27 mouse cellular contexts compared by ENCODE assay signal in genomic region chr6:48864723-48865122, GRCm38 (mm10). TPM values are rescaled to one million over a fixed set of nuclear protein-coding genes. Genes with fewer than 3 reads are reported as not detected.
DNase-seq lines count a peak whose midpoint lies in the region; ATAC-seq and TF ChIP-seq lines count a peak whose summit lies in the region.
"Had no signal": no experiment of that assay in that cellular context is flagged by ENCODE, and none has a peak within 500 bp of the region (broad histone marks: within the 10 kb centered on the region; RNA-seq: fewer than 3 reads in every experiment).

No protein-coding gene starts in this region.

- WGBS in heart, embryonic 10.5 days, result 77% methylated on average over 3 of the region's 3 CpGs
- 32% methylated on average over 3 of the region's 3 CpGs for WGBS in intestine, embryonic 16.5 days
- WGBS in kidney, embryonic 15.5 days, result 31% methylated on average over 3 of the region's 3 CpGs
- 23% methylated on average over 3 of the region's 3 CpGs for WGBS in small intestine, adult 2 months
- 78% methylated on average over 3 of the region's 3 CpGs for WGBS in liver, embryonic 11.5 days
- 76% methylated on average over 3 of the region's 3 CpGs for WGBS in forebrain, embryonic 10.5 days

- intact Hi-C loops in heart, postnatal 14 days (cut with DNase I), result no loop called here

- H3K27ac ChIP-seq in heart, embryonic 10.5 days, result no peak overlapping the region
- peak overlapping the region; percentile 94 for H3K27ac ChIP-seq in intestine, embryonic 16.5 days (ENCODE audit: low read length)
- H3K27ac ChIP-seq in kidney, embryonic 15.5 days, result peak overlapping the region; percentile 91
- H3K27ac ChIP-seq in small intestine, adult 2 months (ENCODE audit: insufficient read depth, low read depth, low read length), result peak overlapping the region; percentile 96
- H3K27ac ChIP-seq in liver, embryonic 11.5 days (ENCODE audit: low read depth, low read length), result no peak overlapping the region
- no peak overlapping the region for H3K27ac ChIP-seq in forebrain, embryonic 10.5 days
- H3K27ac ChIP-seq: gastrocnemius, adult 2 months; heart, embryonic 13.5 days; liver, embryonic 12.5 days had no signal

- H3K4me2 ChIP-seq in intestine, embryonic 16.5 days (ENCODE audit: low read depth, low read length), result peak overlapping the region; percentile 33
- H3K4me2 ChIP-seq in kidney, embryonic 15.5 days, result no peak overlapping the region
- H3K4me2 ChIP-seq in liver, embryonic 11.5 days, result no peak overlapping the region
- H3K4me2 ChIP-seq: heart, embryonic 13.5 days; liver, embryonic 12.5 days had no signal

- no peak overlapping the region for H3K4me3 ChIP-seq in heart, embryonic 10.5 days
- H3K4me3 ChIP-seq in intestine, embryonic 16.5 days (ENCODE audit: low read length), result no peak overlapping the region
- no peak overlapping the region for H3K4me3 ChIP-seq in kidney, embryonic 15.5 days (replicated peaks)
- no peak overlapping the region for H3K4me3 ChIP-seq in small intestine, adult 2 months (ENCODE audit: low read depth, low read length)
- no peak overlapping the region for H3K4me3 ChIP-seq in liver, embryonic 11.5 days (ENCODE audit: low read depth, low read length)
- H3K4me3 ChIP-seq in forebrain, embryonic 10.5 days, result no peak overlapping the region
- H3K4me3 ChIP-seq: gastrocnemius, adult 2 months; heart, embryonic 13.5 days; liver, embryonic 12.5 days; megakaryocyte, embryonic 14.5 days; myocyte had no signal

- peak; percentile 86 for ATAC-seq in intestine, embryonic 16.5 days
- ATAC-seq in kidney, embryonic 15.5 days (replicated peaks; ENCODE audit: low FRiP score), result no peak
- ATAC-seq in liver, embryonic 11.5 days (replicated peaks; ENCODE audit: low FRiP score), result no peak
- ATAC-seq: CD4-positive, CD25-positive, alpha-beta regulatory T cell, adult 4 months; liver, embryonic 12.5 days; Patski had no signal

- DNase-seq in heart, embryonic 10.5 days (ENCODE audit: low spot score), result peak; percentile 33
- DNase-seq in heart, postnatal 14 days, result no peak
- DNase-seq in liver, embryonic 11.5 days (ENCODE audit: low spot score), result no peak
- DNase-seq in forebrain, embryonic 10.5 days (ENCODE audit: extremely low spot score, low spot score), result no peak
- no peak for DNase-seq in spleen, postnatal 10 days (ENCODE audit: low spot score in 2 of 2)
- DNase-seq: adrenal gland, postnatal 10 days; cerebellum, postnatal 25 days; gastrocnemius, adult 2 months; left cerebral cortex, postnatal 4 days; lung, adult 2 months; midbrain, embryonic 14.5 days; thymus, postnatal 4 days had no signal

- no peak overlapping the region for H3K9ac ChIP-seq in intestine, embryonic 16.5 days (ENCODE audit: low read depth, low read length)
- no peak overlapping the region for H3K9ac ChIP-seq in kidney, embryonic 15.5 days
- H3K9ac ChIP-seq in liver, embryonic 11.5 days (ENCODE audit: low read depth, low read length), result no peak overlapping the region
- H3K9ac ChIP-seq: heart, embryonic 13.5 days; liver, embryonic 12.5 days had no signal

- no peaks in the 10 kb centered on the region for H3K27me3 ChIP-seq in heart, embryonic 10.5 days (ENCODE audit: insufficient read depth, poor library complexity, severe bottlenecking)
- H3K27me3 ChIP-seq in intestine, embryonic 16.5 days (replicated peaks; ENCODE audit: control insufficient read depth, insufficient read depth, low read length), result no peaks in the 10 kb centered on the region
- no peaks in the 10 kb centered on the region for H3K27me3 ChIP-seq in kidney, embryonic 15.5 days
- H3K27me3 ChIP-seq in small intestine, adult 2 months (ENCODE audit: control insufficient read depth, insufficient read depth, low read length), result no peaks in the 10 kb centered on the region
- no peaks in the 10 kb centered on the region for H3K27me3 ChIP-seq in liver, embryonic 11.5 days (replicated peaks; ENCODE audit: control insufficient read depth, insufficient read depth, low read length)
- peaks cover 79% of the 10 kb centered on the region for H3K27me3 ChIP-seq in forebrain, embryonic 10.5 days (ENCODE audit: poor library complexity, severe bottlenecking)
- H3K27me3 ChIP-seq: heart, embryonic 13.5 days; liver, embryonic 12.5 days; Patski had no signal

- no peaks in the 10 kb centered on the region for H3K36me3 ChIP-seq in heart, embryonic 10.5 days
- H3K36me3 ChIP-seq in intestine, embryonic 16.5 days (ENCODE audit: control insufficient read depth, insufficient read depth, low read length), result no peaks in the 10 kb centered on the region
- H3K36me3 ChIP-seq in kidney, embryonic 15.5 days, result no peaks in the 10 kb centered on the region
- H3K36me3 ChIP-seq in small intestine, adult 2 months (ENCODE audit: control insufficient read depth, insufficient read depth, low read length), result no peaks in the 10 kb centered on the region
- H3K36me3 ChIP-seq in liver, embryonic 11.5 days (ENCODE audit: control insufficient read depth, insufficient read depth, low read length), result no peaks in the 10 kb centered on the region
- H3K36me3 ChIP-seq in forebrain, embryonic 10.5 days (replicated peaks), result no peaks in the 10 kb centered on the region
- H3K36me3 ChIP-seq: heart, embryonic 13.5 days; liver, embryonic 12.5 days had no signal

- H3K4me1 ChIP-seq in heart, embryonic 10.5 days, result peaks cover 10% of the 10 kb centered on the region
- H3K4me1 ChIP-seq in intestine, embryonic 16.5 days (ENCODE audit: control insufficient read depth, insufficient read depth, low read length), result peaks cover 20% of the 10 kb centered on the region
- peaks cover 34% of the 10 kb centered on the region for H3K4me1 ChIP-seq in kidney, embryonic 15.5 days
- peaks cover 27% of the 10 kb centered on the region for H3K4me1 ChIP-seq in small intestine, adult 2 months (ENCODE audit: control insufficient read depth, insufficient read depth, insufficient read length, low read length)
- no peaks in the 10 kb centered on the region for H3K4me1 ChIP-seq in liver, embryonic 11.5 days (replicated peaks; ENCODE audit: control insufficient read depth, insufficient read depth, low read length)
- H3K4me1 ChIP-seq in forebrain, embryonic 10.5 days, result peaks cover 25% of the 10 kb centered on the region
- H3K4me1 ChIP-seq: liver, embryonic 12.5 days had no signal

- 0 out of 2 replicates have a peak, but pooled peaks have one; percentile 10 for TF ChIP-seq CTCF in small intestine, adult 2 months (IDR thresholded peaks at IDR 0.05; ENCODE audit: extremely low read depth, insufficient read length, insufficient replicate concordance, low read depth, low read length)

- no peak for TF ChIP-seq POLR2A in small intestine, adult 2 months (IDR thresholded peaks at IDR 0.05; ENCODE audit: low read depth, low read length)

- H3K9me3 ChIP-seq in heart, embryonic 10.5 days, result no peaks in the 10 kb centered on the region
- H3K9me3 ChIP-seq in intestine, embryonic 16.5 days (ENCODE audit: control insufficient read depth, low read length), result no peaks in the 10 kb centered on the region
- H3K9me3 ChIP-seq in kidney, embryonic 15.5 days (replicated peaks), result no peaks in the 10 kb centered on the region
- H3K9me3 ChIP-seq in liver, embryonic 11.5 days (ENCODE audit: control insufficient read depth, low read length), result no peaks in the 10 kb centered on the region
- no peaks in the 10 kb centered on the region for H3K9me3 ChIP-seq in forebrain, embryonic 10.5 days
- H3K9me3 ChIP-seq: heart, embryonic 13.5 days; liver, embryonic 12.5 days; megakaryocyte, embryonic 14.5 days had no signal

RNA-seq across cellular contexts. Expression of gene Aoc1, which starts 8.0 kb away (rescaled TPM):
- polyA plus RNA-seq in heart, embryonic 10.5 days (2016; fragmentation: Nextera tagmentation; extraction: Ambion mirVana), result not detected in 2 replicates
- not detected for total RNA-seq in heart, postnatal 14 days (2021)
- 51.9 and 71.5 TPM in 2 replicates for polyA plus RNA-seq in intestine, embryonic 16.5 days (2015; fragmentation: Nextera tagmentation; extraction: Ambion mirVana)
- 2.6 and 3.4 TPM in 2 replicates for polyA plus RNA-seq in kidney, embryonic 15.5 days (2015; fragmentation: Nextera tagmentation; extraction: Ambion mirVana)
- polyA plus RNA-seq in small intestine, adult 2 months (2012; rRNA removed), result 85.5 and 894 TPM in 2 replicates
- polyA plus RNA-seq in liver, embryonic 11.5 days (2014; fragmentation: Nextera tagmentation; extraction: Ambion mirVana), result not detected in 2 replicates
- 0.05 TPM in 1 of 2 replicates, not detected in the other for polyA plus RNA-seq in forebrain, embryonic 10.5 days (2016; fragmentation: Nextera tagmentation; extraction: Ambion mirVana)
- total RNA-seq: adrenal gland, postnatal 10 days; gastrocnemius, adult 2 months; hematopoietic stem cell, adult 5-6 weeks; layer of hippocampus, adult 8-10 months; left cerebral cortex, adult 18-20 months; left cerebral cortex, postnatal 4 days had no signal
- polyA plus RNA-seq: forebrain, embryonic 11.5 days; heart, embryonic 13.5 days; liver, embryonic 12.5 days; midbrain, embryonic 14.5 days; myocyte; neural tube, embryonic 14.5 days; stomach, embryonic 14.5 days had no signal

RNA-seq across cellular contexts. Expression of gene Tmem176b, which starts 23.4 kb away (rescaled TPM):
- 150 and 178 TPM in 2 replicates for polyA plus RNA-seq in heart, embryonic 10.5 days (2016; fragmentation: Nextera tagmentation; extraction: Ambion mirVana)
- total RNA-seq in heart, postnatal 14 days (2021), result 10 to 100 TPM; 62.5 to 63.9 TPM
- polyA plus RNA-seq in intestine, embryonic 16.5 days (2015; fragmentation: Nextera tagmentation; extraction: Ambion mirVana), result 403 and 414 TPM in 2 replicates
- 353 and 363 TPM in 2 replicates for polyA plus RNA-seq in kidney, embryonic 15.5 days (2015; fragmentation: Nextera tagmentation; extraction: Ambion mirVana)
- 118 and 211 TPM in 2 replicates for polyA plus RNA-seq in small intestine, adult 2 months (2012; rRNA removed)
- 105 and 118 TPM in 2 replicates for polyA plus RNA-seq in liver, embryonic 11.5 days (2014; fragmentation: Nextera tagmentation; extraction: Ambion mirVana)
- polyA plus RNA-seq in forebrain, embryonic 10.5 days (2016; fragmentation: Nextera tagmentation; extraction: Ambion mirVana), result 19.8 and 25.4 TPM in 2 replicates

RNA-seq across cellular contexts. Expression of gene Tmem176a, which starts 24.0 kb away (rescaled TPM):
- polyA plus RNA-seq in heart, embryonic 10.5 days (2016; fragmentation: Nextera tagmentation; extraction: Ambion mirVana), result 65.3 and 84.3 TPM in 2 replicates
- total RNA-seq in heart, postnatal 14 days (2021), result 10 to 100 TPM; 18.7 to 23.8 TPM
- 183 TPM in 2 replicates for polyA plus RNA-seq in intestine, embryonic 16.5 days (2015; fragmentation: Nextera tagmentation; extraction: Ambion mirVana)
- polyA plus RNA-seq in kidney, embryonic 15.5 days (2015; fragmentation: Nextera tagmentation; extraction: Ambion mirVana), result 148 and 153 TPM in 2 replicates
- 52.3 and 84.3 TPM in 2 replicates for polyA plus RNA-seq in small intestine, adult 2 months (2012; rRNA removed)
- 56.6 and 66.1 TPM in 2 replicates for polyA plus RNA-seq in liver, embryonic 11.5 days (2014; fragmentation: Nextera tagmentation; extraction: Ambion mirVana)
- 7.4 and 10.3 TPM in 2 replicates for polyA plus RNA-seq in forebrain, embryonic 10.5 days (2016; fragmentation: Nextera tagmentation; extraction: Ambion mirVana)

Comparison
In these comparisons a context has a peak if more than half of its experiments do, and no peak if none do; other contexts are left out.
1. H3K27ac ChIP-seq: peak in intestine, embryonic 16.5 days (single experiment), kidney, embryonic 15.5 days (single experiment) and small intestine, adult 2 months (single experiment); none in heart, embryonic 10.5 days (single experiment), liver, embryonic 11.5 days (single experiment) and forebrain, embryonic 10.5 days (single experiment).